Mouse (Mus musculus) embryonic stem cell, embryonic (primary cell): ENCODE results near the gene Abraxas1.

Experiments
- CTCF ChIA-PET, 4 experiments: fragments of 300-600 bp in 2 of 4; fragments of 350-600 bp in 2 of 4; sonication (Branson Sonifier 250); formaldehyde crosslinking; loops; one replicate each; lab custom pipeline; 2022; ENCODE audit warnings: inconsistent platforms in 2 of 4; lab: Charles Lee
- POLR2A ChIA-PET, 4 experiments: fragments of 300-600 bp in 2 of 4; fragments of 350-600 bp in 2 of 4; sonication (Branson Sonifier 250); formaldehyde crosslinking; loops; one replicate each; lab custom pipeline; 2022; ENCODE audit warnings: antibody characterized with exemption in 4 of 4, inconsistent platforms in 1 of 4; lab: Charles Lee

The Abraxas1 gene

GRCm38 (mm10) chr5:100837907-100838306 is 17.1 kb upstream of the Abraxas1 start:
- POLR2A ChIA-PET, result interaction anchor here in 3 of 4 experiments (0.6 to 1.5 kb wide), 5 partner anchors 8 to 379 kb away, joined by 3 to 7 read pairs (median 3); partner anchors contain the start of gene Gpat3 (in 3 of the 3)

DNA sequence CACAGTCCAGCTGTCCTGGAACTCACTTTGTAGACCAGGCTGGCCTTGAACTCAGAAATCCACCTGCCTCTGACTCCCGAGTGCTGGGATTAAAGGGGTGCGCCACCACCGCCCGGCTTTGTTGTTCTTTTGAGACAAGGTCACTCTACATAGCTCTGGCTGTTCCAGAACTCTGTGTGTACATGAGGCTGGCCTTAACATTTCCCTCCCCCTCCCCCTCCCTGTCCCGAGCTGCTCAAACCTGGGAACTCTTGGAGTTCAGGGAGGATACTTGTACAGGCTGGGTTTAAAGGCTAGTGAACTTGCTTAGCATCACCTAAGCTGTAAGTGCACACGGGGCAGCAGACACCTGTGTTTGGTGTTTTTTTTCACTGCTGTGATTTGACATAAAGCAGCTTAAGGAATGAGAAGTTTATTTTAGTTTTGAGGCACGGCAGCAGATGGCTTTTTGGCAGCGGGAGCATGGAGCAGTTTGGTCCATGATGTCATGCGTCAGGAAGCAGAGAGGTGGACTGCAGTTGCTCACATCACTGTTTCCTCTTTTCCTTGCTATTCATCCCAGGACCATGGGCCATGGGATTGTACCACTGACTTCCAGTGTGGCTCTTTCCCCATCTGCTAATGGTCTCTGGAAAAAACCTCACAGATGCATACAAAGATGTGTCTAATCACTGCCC is 15.2 kb upstream of the Abraxas1 start:
- CTCF ChIA-PET, result interaction anchor here in 3 of 4 experiments (0.7 to 1.9 kb wide), 7 partner anchors 10 to 76 kb away, joined by 3 to 9 read pairs (median 5); partner anchors contain the start of gene Gpat3 (in 1 of the 3)
- POLR2A ChIA-PET, result interaction anchor here in 3 of 4 experiments (0.6 to 3.7 kb wide), 15 partner anchors 9 to 1315 kb away, joined by 3 to 30 read pairs (median 3); partner anchors contain the start of genes Gpat3 (in 3 of the 3), Abraxas1 (in 1 of the 3) and Cops4 (in 1 of the 3)

More at GRCm38 (mm10) chr5:100837907-100838306, 17.1 kb upstream of the Abraxas1 start:
- CTCF ChIA-PET, result interaction anchor here (0.6 to 1.4 kb wide), 6 partner anchors 9 to 972 kb away, joined by 3 to 9 read pairs (median 5); no protein-coding TSS in a partner anchor

GRCm38 (mm10) chr5:100833841-100834240 is 13.1 kb upstream of the Abraxas1 start:
- POLR2A ChIA-PET, result interaction anchor here in 3 of 4 experiments (0.5 to 3.7 kb wide), 6 partner anchors 7 to 1084 kb away, joined by 3 to 30 read pairs (median 4); partner anchors contain the start of gene Gpat3 (in 2 of the 3)
- CTCF ChIA-PET, result interaction anchor here in 2 of 4 experiments (0.7 to 1.6 kb wide), 3 partner anchors 8 to 579 kb away, joined by 3 to 4 read pairs (median 4); no protein-coding TSS in a partner anchor

- POLR2A ChIA-PET, result interaction anchor here in 2 of 4 experiments (3.5 to 3.7 kb wide), 2 partner anchors 13 kb away, joined by 19 to 30 read pairs; partner anchors contain the start of gene Gpat3 (in 2 of the 2)
Observed at GRCm38 (mm10) chr5:100832680-100833079, 11.9 kb upstream of the Abraxas1 start.

GRCm38 (mm10) chr5:100828701-100829100 is 7.9 kb upstream of the Abraxas1 start:
- POLR2A ChIA-PET, result interaction anchor here in 2 of 4 experiments (0.6 to 1.3 kb wide), 3 partner anchors 17 to 87 kb away, joined by 3 to 4 read pairs (median 3); partner anchors contain the start of gene Gpat3 (in 1 of the 2)
- CTCF ChIA-PET, result interaction anchor here in 3 of 4 experiments (0.6 to 5.2 kb wide), 5 partner anchors 9 to 88 kb away, joined by 3 to 90 read pairs (median 9); no protein-coding TSS in a partner anchor

More at GRCm38 (mm10) chr5:100832680-100833079, 11.9 kb upstream of the Abraxas1 start:
- CTCF ChIA-PET, result interaction anchor here in 2 of 4 experiments (0.6 to 1.6 kb wide), 2 partner anchors 32 to 85 kb away, joined by 3 to 4 read pairs; no protein-coding TSS in a partner anchor

DNA sequence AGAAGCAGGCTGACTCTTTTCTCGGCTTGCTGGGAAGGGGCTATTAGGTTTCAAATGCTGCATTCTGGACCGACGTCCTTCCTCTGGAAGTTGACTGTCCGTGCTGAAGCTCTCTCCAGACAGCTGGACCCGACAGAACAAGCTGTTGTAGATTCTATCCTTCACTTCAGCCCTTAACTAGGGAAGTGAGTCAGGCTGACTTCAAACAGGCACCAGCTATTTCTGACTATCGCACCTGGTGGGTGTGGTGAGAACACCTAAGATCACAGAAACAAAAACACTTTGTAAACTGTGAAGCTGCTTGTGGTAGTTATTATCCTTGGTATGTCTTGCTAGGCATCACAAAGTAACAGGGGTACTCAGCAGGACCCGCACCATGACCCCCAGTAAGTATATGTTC is 5.8 kb upstream of the Abraxas1 start:
- ChIA-PET POLR2A (interaction anchor here in 3 of 4 experiments (0.6 to 2.0 kb wide), 11 partner anchors 7 to 308 kb away, joined by 3 to 10 read pairs (median 3); partner anchors contain the start of genes Cops4 (in 1 of the 3), Gpat3 (in 1 of the 3), Helq (in 1 of the 3) and Mrps18c (in 1 of the 3)), CTCF (interaction anchor here (0.6 to 5.2 kb wide), 28 partner anchors 8 to 482 kb away, joined by 3 to 90 read pairs (median 6); partner anchors contain the start of genes Gpat3 (in 2 of the 4) and Coq2 (in 1 of the 4))

GRCm38 (mm10) chr5:100825975-100826374 is 5.2 kb upstream of the Abraxas1 start:
- ChIA-PET CTCF (interaction anchor here (0.5 to 5.2 kb wide), 39 partner anchors 8 to 750 kb away, joined by 3 to 90 read pairs (median 6); partner anchors contain the start of genes Gpat3 (in 2 of the 4) and Coq2 (in 1 of the 4)), POLR2A (interaction anchor here (0.6 to 2.0 kb wide), 14 partner anchors 8 to 963 kb away, joined by 3 to 10 read pairs (median 4); partner anchors contain the start of genes Cops4 (in 1 of the 4), Gpat3 (in 1 of the 4), Helq (in 1 of the 4) and Mrps18c (in 1 of the 4))

- ChIA-PET POLR2A (interaction anchor here in 1 of 4 experiments (3.0 kb wide), 1 partner anchor 23 kb away, joined by 10 read pairs; the partner anchor contains the start of gene Gpat3), CTCF (no interaction called here)
Observed at GRCm38 (mm10) chr5:100822826-100823225, 2.1 kb upstream of the Abraxas1 start.

GRCm38 (mm10) chr5:100821375-100821774 is 610 bp upstream of the Abraxas1 start:
- POLR2A ChIA-PET, result interaction anchor here in 3 of 4 experiments (0.6 to 3.0 kb wide), 11 partner anchors 11 to 146 kb away, joined by 3 to 10 read pairs (median 3); partner anchors contain the start of genes Helq (in 2 of the 3), Gpat3 (in 1 of the 3) and Mrps18c (in 1 of the 3)

DNA sequence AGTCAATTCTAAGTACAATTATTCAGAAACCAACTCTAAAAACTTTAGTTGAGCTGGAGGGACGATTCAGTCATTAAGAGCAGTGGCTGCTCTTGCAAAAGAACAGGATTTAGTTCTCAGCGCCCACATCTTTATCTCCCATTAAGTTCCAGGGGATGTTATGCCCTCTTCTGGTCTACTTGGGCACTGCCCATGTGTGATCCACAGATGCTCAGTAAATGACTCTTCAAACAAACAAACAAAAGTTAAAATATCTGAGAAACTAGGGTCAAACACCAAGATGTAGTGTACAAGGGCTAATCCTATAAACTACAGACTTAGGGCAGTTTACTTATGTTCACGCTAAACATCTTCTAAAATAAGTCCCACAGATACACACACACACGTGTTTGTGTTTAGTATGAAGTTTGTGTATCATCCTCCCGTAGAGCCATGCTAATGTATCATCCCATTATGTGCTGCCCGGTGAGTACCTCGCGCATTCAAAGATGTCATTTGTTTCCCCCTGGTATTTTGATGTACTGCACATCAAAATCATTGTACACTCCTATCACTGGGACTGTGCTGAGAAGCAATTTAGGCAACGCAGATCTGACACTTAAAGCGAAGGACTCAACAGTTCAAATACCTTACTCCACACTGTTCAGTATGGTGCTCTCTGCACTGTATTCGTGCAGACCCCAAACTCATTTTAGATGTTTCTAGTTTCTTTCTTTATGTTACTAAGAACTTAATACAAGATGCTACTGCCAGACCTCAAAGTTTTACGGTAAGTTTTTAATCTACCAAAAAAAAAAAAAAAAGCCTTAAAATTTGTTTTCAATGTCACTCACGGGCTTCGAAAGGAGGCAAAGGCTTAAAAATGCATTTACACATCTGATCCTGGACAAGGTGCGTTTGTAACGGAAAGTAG is 941 bp downstream of the Abraxas1 start:
- ChIA-PET CTCF (no interaction called here), POLR2A (interaction anchor here in 2 of 4 experiments (1.1 to 1.6 kb wide), 4 partner anchors 9 to 95 kb away, joined by 3 to 6 read pairs (median 3); no protein-coding TSS in a partner anchor)

More at GRCm38 (mm10) chr5:100821375-100821774, 610 bp upstream of the Abraxas1 start:
- CTCF ChIA-PET, result interaction anchor here in 2 of 4 experiments (0.6 to 1.6 kb wide), 5 partner anchors 90 to 1426 kb away, joined by 3 to 5 read pairs (median 3); no protein-coding TSS in a partner anchor

GRCm38 (mm10) chr5:100818341-100818740 is 2.4 kb downstream of the Abraxas1 start:
- POLR2A ChIA-PET, result interaction anchor here in 1 of 4 experiments (1.6 kb wide), 1 partner anchor 8 kb away, joined by 6 read pairs; no protein-coding TSS in a partner anchor
- CTCF ChIA-PET, result interaction anchor here in 1 of 4 experiments (0.6 to 0.7 kb wide), 3 partner anchors 17 to 160 kb away, joined by 3 to 7 read pairs (median 3); no protein-coding TSS in a partner anchor

GRCm38 (mm10) chr5:100798165-100798860 is 22.5 kb downstream of the Abraxas1 start, which contains the start of the genes Helq and Mrps18c:
Gene Helq, minus strand, starts transcription at chr5:100798598.
Gene Mrps18c, plus strand, starts transcription at chr5:100798627.
- CTCF ChIA-PET, result interaction anchor here in 2 of 4 experiments (0.6 to 1.2 kb wide), 3 partner anchors 8 to 118 kb away, joined by 4 to 6 read pairs (median 5); no protein-coding TSS in a partner anchor
- POLR2A ChIA-PET, result interaction anchor here in 3 of 4 experiments (0.6 to 2.6 kb wide), 33 partner anchors 9 to 759 kb away, joined by 3 to 9 read pairs (median 4); partner anchors contain the start of genes Cops4 (in 3 of the 3), Abraxas1 (in 2 of the 3) and Coq2 (in 1 of the 3)

- POLR2A ChIA-PET, result interaction anchor here (0.6 to 1.1 kb wide), 8 partner anchors 13 to 161 kb away, joined by 3 to 5 read pairs (median 3); partner anchors contain the start of gene Coq2 (in 2 of the 4)
- CTCF ChIA-PET, result interaction anchor here in 1 of 4 experiments (0.7 kb wide), 1 partner anchor 1061 kb away, joined by 4 read pairs; no protein-coding TSS in a partner anchor
Observed at GRCm38 (mm10) chr5:100794084-100794483, 26.7 kb downstream of the Abraxas1 start.

DNA sequence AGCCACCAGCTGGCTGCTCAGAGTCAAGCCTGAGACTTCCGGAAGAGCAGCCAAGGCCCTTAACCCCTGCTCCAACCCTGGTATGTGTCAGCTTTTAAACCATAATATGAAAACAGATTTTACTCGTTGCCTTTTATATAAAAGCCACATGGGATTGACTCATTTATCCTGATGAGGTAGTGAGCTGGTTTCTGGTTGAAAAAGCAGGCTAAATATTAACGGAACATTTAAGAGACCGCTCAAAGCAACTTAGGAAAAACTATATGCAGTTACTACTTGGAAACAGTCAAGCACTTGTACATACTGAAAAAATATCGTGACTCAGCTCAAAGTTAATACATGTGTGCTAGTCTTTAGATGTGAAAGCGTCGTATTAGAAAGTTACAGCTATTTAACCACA is 28.5 kb downstream of the Abraxas1 start:
- ChIA-PET POLR2A (interaction anchor here in 1 of 4 experiments (1.0 kb wide), 2 partner anchors 25 to 28 kb away, joined by 3 to 4 read pairs; no protein-coding TSS in a partner anchor), CTCF (interaction anchor here in 3 of 4 experiments (0.6 to 1.0 kb wide), 5 partner anchors 34 to 237 kb away, joined by 3 to 5 read pairs (median 4); no protein-coding TSS in a partner anchor)

DNA sequence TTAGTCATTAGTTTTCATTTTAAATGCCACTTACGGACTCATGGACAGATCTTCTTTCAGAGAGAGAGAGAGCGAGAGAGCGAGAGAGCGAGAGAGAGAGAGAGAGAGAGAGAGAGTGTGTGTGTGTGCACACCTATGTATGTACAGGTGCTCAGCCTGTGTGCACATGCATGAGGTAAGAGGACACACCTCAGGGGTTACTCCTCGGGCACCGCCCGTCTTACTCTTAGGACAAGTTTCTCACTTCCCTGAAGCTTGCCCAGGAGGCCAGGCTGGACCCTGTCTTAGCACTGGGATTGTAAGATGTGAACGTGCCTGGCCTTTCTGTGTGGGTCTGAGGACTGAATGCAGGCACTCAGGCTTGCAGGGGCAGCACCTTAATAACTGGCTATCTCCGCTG is 33.2 kb downstream of the Abraxas1 start:
- ChIA-PET POLR2A (interaction anchor here in 1 of 4 experiments (1.3 kb wide), 1 partner anchor 10 kb away, joined by 5 read pairs; the partner anchor contains the start of genes Helq and Mrps18c), CTCF (no interaction called here)
